ENCODE assay signal across 13 mouse cellular contexts in genomic region chr3:36532738-36533137, GRCm38 (mm10). TPM values are rescaled to one million over a fixed set of nuclear protein-coding genes. Genes with fewer than 3 reads are reported as not detected.
DNase-seq lines count a peak whose midpoint lies in the region; ATAC-seq and TF ChIP-seq lines count a peak whose summit lies in the region.
"Had no signal": no experiment of that assay in that cellular context is flagged by ENCODE, and none has a peak within 500 bp of the region (broad histone marks: within the 10 kb centered on the region; RNA-seq: fewer than 3 reads in every experiment).

No protein-coding gene starts in this region.

- H3K27ac ChIP-seq in heart, embryonic 14.5 days (replicated peaks in 1 of 2; ENCODE audit: control insufficient read depth in 1 of 2, insufficient read depth in 1 of 2, low read depth in 2 of 2, low read length in 2 of 2): no peak overlapping the region
- H3K27ac ChIP-seq in lung, postnatal 0 days (ENCODE audit: low read length): no peak overlapping the region
- no peak overlapping the region for H3K27ac ChIP-seq in liver, embryonic 16.5 days (ENCODE audit: low read length)
- H3K27ac ChIP-seq: forebrain, embryonic 12.5 days; gastrocnemius, adult 2 months; midbrain, embryonic 12.5 days had no signal

- DNase-seq in heart, postnatal 25 days (ENCODE audit: low spot score): no peak
- DNase-seq in lung, postnatal 0 days (ENCODE audit: low spot score): peak; percentile 17
- no peak for DNase-seq in lung, postnatal 14 days
- DNase-seq in right cerebral cortex, postnatal 10 days (ENCODE audit: low spot score in 2 of 2): no peak
- DNase-seq in kidney, postnatal 36 days: no peak
- DNase-seq: cerebellum, adult 18-20 months; gastrocnemius, adult 2 months had no signal

- no peaks in the 10 kb centered on the region for H3K27me3 ChIP-seq in heart, embryonic 14.5 days (ENCODE audit: control insufficient read depth, insufficient read depth, low read length)
- H3K27me3 ChIP-seq in lung, postnatal 0 days (replicated peaks; ENCODE audit: insufficient read depth, low read length): no peaks in the 10 kb centered on the region
- H3K27me3 ChIP-seq in liver, embryonic 16.5 days (ENCODE audit: control insufficient read depth, insufficient read depth, low read depth, low read length): 0 out of 2 replicates have a peak, but pooled peaks cover 3% of the 10 kb centered on the region
- H3K27me3 ChIP-seq: heart, embryonic 12.5 days had no signal

- no peak overlapping the region for H3K9ac ChIP-seq in heart, embryonic 14.5 days (ENCODE audit: low read length)
- H3K9ac ChIP-seq in lung, postnatal 0 days (replicated peaks; ENCODE audit: low read depth): no peak overlapping the region
- no peak overlapping the region for H3K9ac ChIP-seq in liver, embryonic 16.5 days (ENCODE audit: low read depth, low read length)
- H3K9ac ChIP-seq: midbrain, embryonic 12.5 days had no signal

- no peak overlapping the region for H3K4me3 ChIP-seq in heart, embryonic 14.5 days (ENCODE audit: control insufficient read depth in 1 of 2, insufficient read depth in 1 of 2, low read depth in 1 of 2, low read length in 2 of 2)
- no peak overlapping the region for H3K4me3 ChIP-seq in lung, postnatal 0 days (ENCODE audit: low read depth, low read length)
- no peak overlapping the region for H3K4me3 ChIP-seq in liver, embryonic 16.5 days (ENCODE audit: low read depth, low read length)
- H3K4me3 ChIP-seq: midbrain, embryonic 12.5 days had no signal

- TF ChIP-seq CTCF in lung, postnatal 0 days (IDR thresholded peaks at IDR 0.05): no peak

- H3K36me3 ChIP-seq in heart, embryonic 14.5 days (ENCODE audit: control insufficient read depth, insufficient read depth, low read length): no peaks in the 10 kb centered on the region
- H3K36me3 ChIP-seq in lung, postnatal 0 days (ENCODE audit: insufficient read depth, low read length): no peaks in the 10 kb centered on the region
- no peaks in the 10 kb centered on the region for H3K36me3 ChIP-seq in liver, embryonic 16.5 days (ENCODE audit: control insufficient read depth, insufficient read depth)
- H3K36me3 ChIP-seq: forebrain, embryonic 12.5 days; heart, embryonic 12.5 days; midbrain, embryonic 12.5 days had no signal

- intact Hi-C loops in heart, postnatal 25 days (cut with DNase I): no loop called here

- H3K9me3 ChIP-seq in heart, embryonic 14.5 days (ENCODE audit: control insufficient read depth, low read length): no peaks in the 10 kb centered on the region
- no peaks in the 10 kb centered on the region for H3K9me3 ChIP-seq in lung, postnatal 0 days (ENCODE audit: low read length)
- H3K9me3 ChIP-seq in liver, embryonic 16.5 days (replicated peaks; ENCODE audit: control insufficient read depth, low read length): no peaks in the 10 kb centered on the region
- H3K9me3 ChIP-seq: forebrain, embryonic 12.5 days; heart, embryonic 12.5 days; midbrain, embryonic 12.5 days had no signal

- peaks cover 19 to 29% of the 10 kb centered on the region in 2 experiments for H3K4me1 ChIP-seq in heart, embryonic 14.5 days (ENCODE audit: control insufficient read depth in 2 of 2, insufficient read depth in 2 of 2, low read length in 2 of 2)
- peaks cover 15% of the 10 kb centered on the region; the same call in 1 of the 2 replicates for H3K4me1 ChIP-seq in lung, postnatal 0 days (ENCODE audit: insufficient read depth, low read depth, low read length)
- peaks cover 2% of the 10 kb centered on the region; the same call in 1 of the 2 replicates for H3K4me1 ChIP-seq in liver, embryonic 16.5 days (ENCODE audit: control insufficient read depth, low read depth, low read length)

- no peak for TF ChIP-seq EP300 in lung, postnatal 0 days (IDR thresholded peaks at IDR 0.05)

- ATAC-seq in heart, embryonic 14.5 days (ENCODE audit: insufficient number of reproducible peaks, insufficient read depth, low FRiP score, low read depth): no peak
- ATAC-seq in lung, postnatal 0 days: no peak
- no peak for ATAC-seq in liver, embryonic 16.5 days (ENCODE audit: low read depth)

- 0 out of 2 replicates have a peak overlapping the region, but pooled peaks have one; percentile 68 for H3K4me2 ChIP-seq in heart, embryonic 14.5 days (ENCODE audit: low read length)
- H3K4me2 ChIP-seq in lung, postnatal 0 days (replicated peaks; ENCODE audit: low read depth, low read length): peak overlapping the region; percentile 69; the same call in 1 of the 2 replicates
- 0 out of 2 replicates have a peak overlapping the region, but pooled peaks have one; percentile 53 for H3K4me2 ChIP-seq in liver, embryonic 16.5 days (ENCODE audit: low read depth, low read length)

- 60% methylated on average over 7 of the region's 7 CpGs for WGBS in heart, embryonic 14.5 days
- WGBS in lung, postnatal 0 days: 18% methylated on average over 7 of the region's 7 CpGs
- 34% methylated on average over 7 of the region's 7 CpGs for WGBS in liver, embryonic 16.5 days (ENCODE audit: insufficient replicate concordance)

RNA-seq across cellular contexts. Expression of gene Gm11549, which starts 11.1 kb away (rescaled TPM):
- 0.58 and 0.88 TPM in 2 replicates for polyA plus RNA-seq in heart, embryonic 14.5 days (2014; fragmentation: Nextera tagmentation; extraction: Ambion mirVana)
- not detected for total RNA-seq in heart, postnatal 25 days (2021)
- polyA plus RNA-seq in lung, postnatal 0 days (2015; fragmentation: Nextera tagmentation; extraction: Ambion mirVana): not detected in 2 replicates
- not detected in 2 replicates for polyA plus RNA-seq in liver, embryonic 16.5 days (2015; fragmentation: Nextera tagmentation; extraction: Ambion mirVana)
- total RNA-seq: gastrocnemius, adult 2 months had no signal

RNA-seq across cellular contexts. Expression of gene Exosc9, which starts 19.7 kb away (rescaled TPM):
- 50.1 and 50.7 TPM in 2 replicates for polyA plus RNA-seq in heart, embryonic 14.5 days (2014; fragmentation: Nextera tagmentation; extraction: Ambion mirVana)
- 10 to 100 TPM; 19.4 to 20.1 TPM for total RNA-seq in heart, postnatal 25 days (2021)
- polyA plus RNA-seq in lung, postnatal 0 days (2015; fragmentation: Nextera tagmentation; extraction: Ambion mirVana): 31.0 and 32.7 TPM in 2 replicates
- polyA plus RNA-seq in liver, embryonic 16.5 days (2015; fragmentation: Nextera tagmentation; extraction: Ambion mirVana): 30.0 and 36.6 TPM in 2 replicates

RNA-seq across cellular contexts. Expression of gene Ccna2, which starts 39.2 kb away (rescaled TPM):
- polyA plus RNA-seq in heart, embryonic 14.5 days (2014; fragmentation: Nextera tagmentation; extraction: Ambion mirVana): 196 and 199 TPM in 2 replicates
- total RNA-seq in heart, postnatal 25 days (2021): 1 to 10 TPM; 1.3 to 1.6 TPM
- polyA plus RNA-seq in lung, postnatal 0 days (2015; fragmentation: Nextera tagmentation; extraction: Ambion mirVana): 7.3 and 9.8 TPM in 2 replicates
- polyA plus RNA-seq in liver, embryonic 16.5 days (2015; fragmentation: Nextera tagmentation; extraction: Ambion mirVana): 220 and 228 TPM in 2 replicates

RNA-seq across cellular contexts. Expression of gene 1810062G17Rik, which starts 57.0 kb away (rescaled TPM):
- 1.4 TPM in 2 replicates for polyA plus RNA-seq in heart, embryonic 14.5 days (2014; fragmentation: Nextera tagmentation; extraction: Ambion mirVana)
- total RNA-seq in heart, postnatal 25 days (2021): under 1 TPM in 1 of 2 experiments, not detected in 1; 0.31 TPM
- 6.9 and 8.0 TPM in 2 replicates for polyA plus RNA-seq in lung, postnatal 0 days (2015; fragmentation: Nextera tagmentation; extraction: Ambion mirVana)
- polyA plus RNA-seq in liver, embryonic 16.5 days (2015; fragmentation: Nextera tagmentation; extraction: Ambion mirVana): 0.96 and 1.1 TPM in 2 replicates
- total RNA-seq: gastrocnemius, adult 2 months; left cerebral cortex, adult 18-20 months had no signal
- polyA plus RNA-seq: midbrain, embryonic 12.5 days had no signal

RNA-seq across cellular contexts. Expression of gene Anxa5, which starts 57.0 kb away (rescaled TPM):
- polyA plus RNA-seq in heart, embryonic 14.5 days (2014; fragmentation: Nextera tagmentation; extraction: Ambion mirVana): 374 and 393 TPM in 2 replicates
- total RNA-seq in heart, postnatal 25 days (2021): 100 to 1,000 TPM; 136 to 138 TPM
- polyA plus RNA-seq in lung, postnatal 0 days (2015; fragmentation: Nextera tagmentation; extraction: Ambion mirVana): 449 and 491 TPM in 2 replicates
- polyA plus RNA-seq in liver, embryonic 16.5 days (2015; fragmentation: Nextera tagmentation; extraction: Ambion mirVana): 80.2 and 80.3 TPM in 2 replicates

Comparison
In these comparisons a context has a peak if more than half of its experiments do, and no peak if none do; other contexts are left out.
1. RNA of gene Ccna2, which starts 39.2 kb away (polyA plus RNA-seq): 220 to 228 TPM in liver, embryonic 16.5 days and 196 to 199 TPM in heart, embryonic 14.5 days; 7.3 to 9.8 TPM in lung, postnatal 0 days; every median in the first group is over 10 times any median in the second.
2. Peak in every context shown above with its lines, with median percentiles within 50 percentile points of each other: H3K4me2 ChIP-seq.